Mouse (Mus musculus) cortical plate, adult 2 months (tissue): ENCODE results near the gene Snap25. TPM values are rescaled to one million over a fixed set of nuclear protein-coding genes. Genes with fewer than 3 reads are reported as not detected.
A peak's percentile ranks its signal among the peaks of the same experiment; 100 is the strongest.

ENCODE experiments used
- H3K27ac ChIP-seq: fragments of 200-500 bp; 2 replicates; pipeline ENCODE4 v1.5.1; 2012; ENCODE audit warnings: low read length, control low read depth, inconsistent platforms; ENCODE audit not compliant: insufficient read depth
- H3K4me1 ChIP-seq: fragments of 200-500 bp; 2 replicates; pipeline ENCODE4 v1.6.1; 2011; ENCODE audit warnings: low read length; ENCODE audit not compliant: control insufficient read depth, insufficient read depth
- H3K4me3 ChIP-seq: fragments of 200-500 bp; 2 replicates; pipeline ENCODE4 v1.5.1; 2011; ENCODE audit warnings: mild to moderate bottlenecking, low read length, control low read depth; ENCODE audit not compliant: insufficient read depth
- CTCF ChIP-seq: fragments of 200-500 bp; IDR thresholded peaks from 2 replicates; pipeline ENCODE4 v1.5.1; 2011; ENCODE audit warnings: mild to moderate bottlenecking, control low read depth, low read length; ENCODE audit not compliant: insufficient read depth; ENCODE audit errors: extremely low read depth
- POLR2A ChIP-seq: fragments of 200-500 bp; IDR thresholded peaks from 2 replicates; pipeline ENCODE4 v1.6.1; 2011; ENCODE audit warnings: mild to moderate bottlenecking, low read length, control low read depth; ENCODE audit not compliant: insufficient read depth; ENCODE audit errors: extremely low read depth
- polyA plus RNA-seq: library from polyadenylated mRNA; depleted of rRNA; stranded (reverse); fragments of >200 nt; gene quantifications from 2 replicates; pipeline ENCODE4 v1.2.3, GENCODE M21; 2012; rRNA removed

Snap25 gene
- polyA plus RNA-seq = 2,914 and 2,964 TPM in 2 replicates

DNA sequence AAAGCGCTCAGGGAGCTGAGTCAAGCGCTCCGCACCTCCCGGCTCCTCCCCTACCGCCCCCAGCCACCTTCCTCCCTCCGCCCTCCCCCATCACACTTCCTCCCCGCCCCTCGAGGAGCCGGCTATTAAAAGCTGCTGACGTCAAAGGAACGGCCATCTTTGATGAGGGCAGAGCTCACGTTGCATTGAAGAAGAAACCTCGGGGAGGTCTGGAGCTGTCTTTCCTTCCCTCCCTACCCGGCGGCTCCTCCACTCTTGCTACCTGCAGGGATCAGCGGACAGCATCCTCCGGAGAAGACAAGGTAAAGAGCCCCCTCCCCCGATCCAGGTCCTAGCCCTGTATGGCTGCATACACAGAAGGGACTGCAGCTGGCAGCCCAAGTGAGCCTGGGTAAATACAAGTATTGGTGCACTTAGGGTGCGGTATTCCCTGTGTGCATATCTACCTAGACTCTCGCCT, at the start of gene Snap25:
Gene Snap25, plus strand, starts transcription at position 155 of the 460 bp plus-strand sequence.
- TF ChIP-seq CTCF (no peak), POLR2A (peak; percentile 97)
- Histone ChIP-seq H3K27ac (peak within 1 kb of the TSS; percentile 97), H3K4me1 (no peaks in the 10 kb centered on the region; the same call in 1 of the 2 replicates), H3K4me3 (peak within 1 kb of the TSS; percentile 97)

DNA sequence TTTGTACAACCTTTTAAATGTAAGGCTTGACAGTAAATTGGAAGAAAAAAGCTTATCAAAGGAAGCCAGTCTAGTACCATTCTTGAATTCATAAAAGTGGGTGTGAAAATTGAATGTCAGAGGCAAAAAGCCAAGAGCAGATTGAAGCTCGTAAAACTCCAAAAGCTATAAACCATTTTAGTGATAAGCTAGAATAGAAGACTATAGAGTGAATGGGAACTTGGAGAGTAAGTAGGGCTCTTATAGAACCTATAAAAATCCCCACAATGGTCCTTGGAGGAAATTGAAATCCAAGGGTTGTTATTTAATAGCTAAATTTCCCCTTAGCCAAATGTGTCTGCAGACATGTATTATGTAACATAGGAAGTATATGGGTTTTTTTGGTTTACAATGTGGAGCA, 46.3 kb upstream of the Snap25 start:
- no peak overlapping the region for H3K4me3 ChIP-seq
- no peak for TF ChIP-seq POLR2A
- TF ChIP-seq CTCF = no peak
- no peak overlapping the region for H3K27ac ChIP-seq
- peaks cover 4% of the 10 kb centered on the region for H3K4me1 ChIP-seq

DNA sequence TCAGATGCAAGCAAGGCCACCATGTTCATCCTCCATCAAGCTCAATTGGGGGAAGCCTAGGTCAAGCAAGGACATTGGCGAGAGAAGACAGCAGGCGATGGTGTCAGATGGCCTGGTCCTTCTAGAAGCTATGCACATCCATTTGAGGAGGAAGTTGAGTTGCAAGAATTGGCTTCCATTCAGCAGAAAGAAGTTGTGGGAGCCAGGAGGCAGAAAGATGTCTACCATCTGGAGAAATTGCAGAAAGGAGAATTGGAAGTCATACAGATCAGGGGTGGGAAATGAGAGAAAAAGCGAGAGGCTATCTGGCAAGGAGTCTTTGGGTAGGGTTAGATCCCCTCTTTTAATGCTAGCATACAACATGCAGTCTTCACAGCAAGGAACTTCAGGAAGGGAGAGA, 44.1 kb upstream of the Snap25 start:
- H3K27ac ChIP-seq = peak overlapping the region; percentile 53; the same call in 1 of the 2 replicates
- no peak overlapping the region for H3K4me3 ChIP-seq
- TF ChIP-seq POLR2A (no peak), CTCF (no peak)
- peaks cover 4% of the 10 kb centered on the region for H3K4me1 ChIP-seq

DNA sequence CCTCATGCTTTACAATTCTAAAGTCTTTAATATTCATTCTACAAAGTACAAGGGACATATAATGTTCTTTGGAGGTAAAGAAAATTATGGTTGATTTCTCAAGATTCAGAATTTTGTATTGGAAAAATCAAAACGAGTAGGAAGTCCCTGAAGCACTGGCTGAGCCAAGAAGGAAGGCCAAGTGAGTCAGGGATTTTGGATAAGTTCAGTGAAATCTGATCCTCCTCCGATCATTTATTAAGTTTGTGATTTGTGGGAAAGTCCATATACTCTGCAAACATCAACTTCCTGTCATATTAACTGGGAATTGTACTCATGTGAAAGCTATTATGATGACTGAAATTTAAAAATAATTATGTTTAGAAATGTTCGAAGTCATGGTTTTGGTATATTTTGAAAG, 43.6 kb upstream of the Snap25 start:
- peak overlapping the region; percentile 53; the same call in 1 of the 2 replicates for H3K27ac ChIP-seq
- TF ChIP-seq CTCF = no peak
- TF ChIP-seq POLR2A = no peak
- no peak overlapping the region for H3K4me3 ChIP-seq

DNA sequence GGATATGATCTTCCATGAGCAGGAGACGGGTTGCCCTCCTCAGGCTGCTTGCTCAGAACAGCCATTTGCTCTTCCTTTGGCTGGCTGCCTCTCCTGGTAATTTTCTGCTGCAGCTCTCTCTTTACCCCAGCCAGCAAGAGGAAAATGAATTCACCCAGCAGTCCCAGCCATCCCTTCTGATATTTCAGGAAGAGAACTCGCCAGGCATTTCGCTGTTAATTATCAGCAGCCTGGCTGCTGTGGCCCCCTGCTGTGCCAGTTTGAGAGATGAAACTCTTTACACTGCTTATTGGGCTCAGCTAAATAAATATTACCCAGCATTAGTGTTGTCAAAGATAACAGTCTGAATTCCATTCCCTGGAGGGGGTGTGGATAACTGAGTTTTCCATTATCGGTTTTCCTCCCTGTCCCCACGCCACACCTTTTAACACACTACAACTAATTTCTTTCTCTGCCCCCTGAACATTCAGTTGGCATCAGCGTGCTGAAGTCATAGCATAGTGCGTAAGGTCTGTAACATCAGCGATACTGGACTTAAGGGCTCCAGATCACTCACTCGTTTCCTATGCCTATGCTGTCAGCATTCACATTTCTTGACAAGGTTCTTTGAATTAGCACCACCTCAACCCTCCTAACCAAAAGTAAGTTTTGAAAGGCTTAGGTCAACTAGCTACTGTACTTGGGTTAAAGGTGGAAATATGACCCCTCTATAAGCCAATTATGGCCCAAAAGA, 42.5 kb upstream of the Snap25 start:
- peaks cover 6% of the 10 kb centered on the region for H3K4me1 ChIP-seq
- TF ChIP-seq CTCF (no peak), POLR2A (no peak)
- H3K4me3 ChIP-seq = no peak overlapping the region
- peak overlapping the region; percentile 13 for H3K27ac ChIP-seq

More for the DNA sequence above, 43.6 kb upstream of the Snap25 start:
- H3K4me1 ChIP-seq = peaks cover 6% of the 10 kb centered on the region

DNA sequence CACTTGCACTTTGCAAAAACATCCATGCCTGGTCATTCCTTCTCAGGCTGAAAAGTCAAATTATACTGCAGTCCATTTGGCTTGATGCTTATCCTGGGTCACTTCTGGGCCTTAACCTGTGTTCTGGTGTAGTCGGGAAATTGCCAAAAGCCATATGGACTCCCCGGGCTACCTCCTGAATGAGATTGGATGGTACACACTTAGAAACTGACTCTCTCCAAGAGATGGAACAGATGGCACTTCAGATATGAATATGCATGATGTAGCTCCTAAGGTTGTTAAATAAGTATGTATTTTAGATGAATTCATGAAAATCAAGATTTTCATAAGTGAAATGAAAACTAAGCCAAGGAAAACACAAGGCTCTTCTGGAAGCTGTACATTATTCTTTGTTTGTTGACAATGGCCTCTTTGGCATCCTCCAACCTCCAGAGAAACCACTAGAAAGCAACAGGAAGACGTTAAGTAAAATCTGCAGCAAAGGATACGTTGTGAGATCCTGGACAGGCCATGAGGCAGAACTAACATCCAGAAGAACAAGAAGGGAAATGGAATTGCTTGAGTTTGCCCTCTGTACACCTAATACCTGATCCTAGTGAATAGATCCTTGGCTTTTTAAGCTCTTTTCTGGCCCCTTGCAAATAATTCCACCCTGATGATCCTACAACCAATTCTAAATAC, 39.0 kb upstream of the Snap25 start:
- TF ChIP-seq CTCF (no peak), POLR2A (no peak)
- H3K27ac ChIP-seq = peak overlapping the region; percentile 67; the same call in 1 of the 2 replicates
- H3K4me3 ChIP-seq = no peak overlapping the region
- H3K4me1 ChIP-seq = peaks cover 10% of the 10 kb centered on the region

DNA sequence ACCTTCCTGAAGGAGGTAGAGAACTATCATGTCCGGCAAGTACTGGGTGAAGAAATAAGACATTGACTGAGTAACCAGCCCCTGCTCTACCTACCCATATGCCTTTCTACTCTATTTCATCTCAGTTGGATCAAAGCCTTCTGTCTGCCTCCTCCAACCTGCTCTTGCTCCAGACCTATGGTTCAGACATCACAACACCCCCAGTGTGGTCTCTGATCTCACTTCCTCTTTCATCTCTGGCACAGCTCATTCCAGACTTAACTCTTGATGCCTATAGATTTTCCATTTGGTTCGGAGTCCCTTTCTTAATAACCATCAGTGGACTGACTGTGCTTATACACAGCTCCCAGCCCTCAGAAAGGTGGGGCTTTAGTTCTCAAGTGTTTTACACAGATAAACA, 37.1 kb upstream of the Snap25 start:
- Histone ChIP-seq H3K4me1 (peaks cover 6% of the 10 kb centered on the region), H3K4me3 (no peak overlapping the region), H3K27ac (no peak overlapping the region)
- no peak for TF ChIP-seq POLR2A
- no peak for TF ChIP-seq CTCF

DNA sequence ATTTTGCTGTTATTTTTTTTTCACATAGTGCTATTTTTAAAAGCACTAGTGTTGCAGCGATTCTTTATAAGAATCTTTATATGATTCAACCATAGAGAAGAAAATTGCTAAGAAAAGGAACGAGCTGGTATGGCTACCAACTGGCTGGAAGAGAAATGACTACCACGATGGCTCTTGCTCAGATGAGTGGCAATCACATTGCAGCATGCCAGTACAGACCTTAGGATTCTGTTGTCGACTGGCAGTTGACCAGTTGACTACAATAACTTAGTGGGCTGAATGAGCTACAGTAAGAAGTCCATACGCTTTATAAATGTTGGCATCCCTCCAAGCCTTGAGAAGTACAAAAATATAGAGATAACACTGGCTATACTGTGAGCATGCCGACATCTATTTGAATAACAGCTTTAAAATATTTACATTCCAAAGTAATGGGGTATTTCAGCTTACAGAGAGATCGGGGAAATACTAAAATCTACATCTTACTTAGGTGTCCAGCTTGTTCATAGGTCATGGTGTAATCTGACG, 36.3 kb upstream of the Snap25 start:
- no peak overlapping the region for H3K27ac ChIP-seq
- peaks cover 6% of the 10 kb centered on the region for H3K4me1 ChIP-seq
- no peak for TF ChIP-seq CTCF
- no peak for TF ChIP-seq POLR2A

DNA sequence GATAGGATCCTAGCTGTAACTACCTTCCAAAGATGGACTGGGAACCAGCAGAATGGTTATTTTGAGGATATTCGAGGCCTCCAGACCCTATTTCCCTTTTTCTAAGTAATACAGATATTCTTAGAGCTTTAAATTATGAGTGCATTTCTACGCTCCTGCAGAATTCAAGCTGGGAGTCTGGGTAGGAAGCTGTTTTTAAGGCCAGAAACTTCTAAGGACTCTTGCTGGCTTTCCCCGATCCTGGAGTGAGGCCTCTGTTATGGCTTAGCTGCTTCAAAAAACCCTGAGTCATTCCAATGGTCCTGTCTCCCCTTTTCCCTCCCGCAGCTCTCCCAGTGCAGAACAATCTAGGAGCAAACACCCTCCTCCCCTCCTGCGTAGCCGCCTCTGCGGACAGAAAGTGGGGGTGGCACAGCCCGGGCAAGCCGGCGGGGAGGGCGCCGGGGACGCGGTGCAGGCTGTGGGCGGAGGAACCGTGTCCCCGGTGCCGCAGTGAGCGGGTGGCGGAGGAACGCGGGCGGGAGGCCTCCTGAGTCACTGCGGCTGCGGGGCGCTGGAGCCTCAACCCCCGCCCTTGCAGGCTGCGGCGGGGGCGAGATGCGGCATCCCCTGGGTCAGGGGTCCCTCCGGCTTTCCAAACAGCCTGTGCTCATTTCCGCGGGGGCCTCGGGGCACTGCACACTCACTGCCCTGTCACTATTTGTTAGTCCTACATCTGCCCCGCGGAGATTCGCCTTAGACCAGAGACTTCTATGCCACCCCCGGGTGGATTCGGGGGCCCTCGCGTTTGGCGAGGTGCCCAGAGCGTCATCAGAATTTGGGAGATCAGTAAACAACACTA, 34.7 kb upstream of the Snap25 start:
- TF ChIP-seq POLR2A (0 out of 2 replicates have a peak, but pooled peaks have one; percentile 25), CTCF (no peak)
- Histone ChIP-seq H3K4me1 (peaks cover 6% of the 10 kb centered on the region), H3K27ac (peak overlapping the region; percentile 98), H3K4me3 (peak overlapping the region; percentile 37)

More for the DNA sequence above, 36.3 kb upstream of the Snap25 start:
- H3K4me3 ChIP-seq = no peak overlapping the region
